Mouse (Mus musculus) skeletal muscle tissue, adult 2 months (tissue): Measurements from ENCODE around the gene B3galt6.

Source experiments
- DNase-seq: peaks from one replicate; pipeline ENCODE4 v3.0.0-alpha.2; 2012; ENCODE audit warnings: low read depth, low spot score

The B3galt6 gene

GRCm38 (mm10) chr4:155991211-155991907, 1.1 kb downstream of the B3galt6 start:
- DNase-seq: no peak

DNA sequence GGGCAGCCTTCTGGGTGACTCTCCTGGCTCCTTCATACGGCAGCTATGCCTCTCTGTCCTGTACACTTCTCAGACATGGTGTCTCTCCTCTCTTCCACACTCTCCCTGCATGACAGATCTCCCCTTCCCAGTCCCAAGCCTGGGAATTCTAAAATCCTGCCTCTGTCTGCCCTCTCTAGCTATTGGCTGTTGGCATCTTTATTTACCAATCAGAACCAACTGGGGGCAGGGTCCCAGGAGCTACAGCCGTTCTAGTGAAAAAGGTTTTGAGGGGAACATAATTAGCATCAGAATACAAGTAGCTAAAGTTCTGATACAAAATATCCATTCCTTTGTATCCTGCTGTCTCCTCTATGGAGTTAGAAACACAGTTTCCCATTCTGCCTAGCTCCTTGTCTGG, 8.7 kb downstream of the B3galt6 start:
- DNase-seq: no peak

DNA sequence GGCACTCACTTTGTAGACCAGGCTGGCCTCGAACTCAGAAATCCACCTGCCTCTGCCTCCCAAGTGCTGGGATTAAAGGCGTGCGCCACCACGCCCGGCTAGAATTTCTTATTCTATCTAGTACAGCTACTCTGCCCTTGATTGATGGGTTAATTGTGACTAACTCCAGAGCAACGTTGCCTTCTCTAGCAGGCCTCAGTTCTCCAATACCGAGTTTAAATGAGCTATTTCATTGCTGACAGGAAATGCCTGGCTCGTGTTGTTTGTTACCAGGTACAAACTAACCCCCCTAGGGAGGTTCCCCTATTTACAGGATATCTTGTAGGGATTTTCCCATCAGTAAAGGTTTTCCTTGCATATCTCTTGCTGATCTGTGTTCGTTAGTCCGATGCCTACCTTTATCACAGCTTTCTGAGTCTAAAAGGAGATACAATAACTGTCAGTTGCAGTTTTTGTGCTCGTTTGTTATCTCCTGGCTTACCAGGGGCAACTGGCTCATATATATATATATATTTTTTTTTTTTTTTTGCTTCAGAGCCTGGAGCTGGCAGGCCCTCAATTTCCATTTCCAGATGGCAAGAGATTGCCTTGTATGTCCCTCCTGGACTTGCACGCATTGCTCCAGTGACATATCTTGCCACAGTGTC, 10.9 kb downstream of the B3galt6 start:
- DNase-seq: no peak

- DNase-seq: no peak
Observed at GRCm38 (mm10) chr4:155973239-155973638, 19.2 kb downstream of the B3galt6 start.

GRCm38 (mm10) chr4:155972651-155973050, 19.8 kb downstream of the B3galt6 start:
- DNase-seq: no peak

- DNase-seq: no peak
Observed at GRCm38 (mm10) chr4:155970286-155970685, 22.2 kb downstream of the B3galt6 start.

DNA sequence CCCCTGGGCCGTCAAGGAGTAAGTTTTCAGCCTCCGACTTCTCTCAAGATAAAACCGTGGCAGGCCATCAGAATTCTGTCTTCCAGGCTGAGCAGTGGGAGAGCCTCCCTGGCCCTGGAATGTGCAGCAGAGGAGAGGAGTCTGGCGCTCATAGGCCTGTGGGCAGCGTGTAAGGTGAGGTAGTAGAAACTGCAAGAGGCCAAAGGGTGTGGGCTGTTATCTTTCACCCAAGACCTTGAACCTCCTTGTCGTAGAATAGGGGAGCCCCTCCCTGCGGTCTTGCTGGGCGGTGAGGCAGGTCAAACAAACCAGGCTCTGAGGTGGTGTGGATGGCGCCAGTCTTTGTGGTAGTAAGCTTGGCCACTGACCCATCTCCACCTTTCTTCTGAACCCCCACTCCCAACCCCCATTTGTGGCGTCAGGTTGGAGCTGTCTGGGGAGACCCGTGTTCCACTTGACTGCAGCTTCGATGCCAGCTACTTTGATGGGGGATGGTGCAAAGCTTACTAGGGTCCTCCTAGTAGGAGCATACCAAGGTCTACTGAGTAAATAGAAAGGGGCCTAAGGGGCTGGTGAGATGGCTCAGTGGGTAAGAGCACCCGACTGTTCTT, 23.3 kb downstream of the B3galt6 start:
- no peak for DNase-seq

- no peak for DNase-seq
Observed at GRCm38 (mm10) chr4:155964396-155964795, 28.1 kb downstream of the B3galt6 start.

GRCm38 (mm10) chr4:155963106-155963505, 29.3 kb downstream of the B3galt6 start:
- no peak for DNase-seq

GRCm38 (mm10) chr4:155962167-155962971, 30.1 kb downstream of the B3galt6 start, which contains the start of gene C1qtnf12:
Gene C1qtnf12 (plus strand): TSS chr4:155962318.
- DNase-seq: peak; percentile 35

DNA sequence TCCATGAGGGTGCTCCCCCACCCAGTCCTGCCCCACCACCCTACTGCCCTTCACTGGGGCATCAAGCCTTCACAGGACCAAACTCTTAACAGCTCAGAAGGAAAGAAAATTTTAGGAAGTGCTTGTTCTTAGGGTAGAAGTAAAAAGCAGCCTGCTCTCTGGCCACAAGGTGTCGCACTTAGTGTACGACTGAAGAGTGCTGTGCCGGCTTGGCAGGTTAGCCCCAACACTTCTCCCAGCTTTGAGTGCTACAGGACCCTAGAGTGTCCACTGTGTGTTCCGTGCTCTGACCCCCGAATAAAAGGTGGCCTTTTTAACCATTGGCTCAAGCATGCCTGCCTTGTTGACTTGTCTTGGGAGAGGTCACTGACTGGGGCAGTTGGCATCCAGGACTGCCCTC, 33.2 kb downstream of the B3galt6 start:
- DNase-seq: peak; percentile 66

DNA sequence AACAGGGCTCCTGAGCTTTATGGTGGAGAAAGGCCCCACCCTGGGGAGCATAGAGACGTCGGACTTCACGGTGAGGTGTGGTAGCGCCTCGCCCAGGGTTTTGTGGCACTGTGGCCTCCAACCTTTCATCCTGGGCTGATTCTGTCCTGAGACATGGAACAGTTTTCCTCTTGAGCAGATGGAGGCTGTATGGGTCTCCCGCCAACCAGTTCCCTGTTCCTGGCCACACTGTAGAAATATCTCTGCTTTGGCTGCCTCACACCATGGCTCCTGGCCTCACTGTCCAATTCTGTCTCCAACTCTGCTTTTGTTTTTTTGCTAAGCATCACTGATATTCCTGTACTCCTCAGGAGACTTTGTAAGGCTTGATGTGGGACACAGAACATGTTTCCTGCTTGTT, 37.0 kb downstream of the B3galt6 start:
- no peak for DNase-seq

DNA sequence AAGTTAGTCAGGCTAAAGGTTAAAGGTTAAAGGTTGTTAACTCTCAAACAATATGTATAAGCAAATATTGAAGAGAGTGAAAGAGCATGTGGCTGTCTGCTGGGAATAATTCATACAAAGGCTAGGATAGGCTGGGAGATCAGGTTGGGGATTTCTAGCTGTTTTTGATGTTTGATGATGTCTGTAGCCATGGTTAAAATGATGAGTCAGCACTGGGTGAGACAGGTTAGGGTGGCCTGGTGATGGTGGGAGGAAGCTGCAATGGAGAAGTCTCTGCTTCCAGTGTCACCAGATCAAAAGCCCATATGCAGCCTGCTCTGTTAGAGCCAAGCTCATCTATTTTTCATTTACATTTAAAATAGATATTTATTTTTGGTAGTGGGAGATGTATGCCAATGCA, 45.4 kb downstream of the B3galt6 start:
- no peak for DNase-seq

DNA sequence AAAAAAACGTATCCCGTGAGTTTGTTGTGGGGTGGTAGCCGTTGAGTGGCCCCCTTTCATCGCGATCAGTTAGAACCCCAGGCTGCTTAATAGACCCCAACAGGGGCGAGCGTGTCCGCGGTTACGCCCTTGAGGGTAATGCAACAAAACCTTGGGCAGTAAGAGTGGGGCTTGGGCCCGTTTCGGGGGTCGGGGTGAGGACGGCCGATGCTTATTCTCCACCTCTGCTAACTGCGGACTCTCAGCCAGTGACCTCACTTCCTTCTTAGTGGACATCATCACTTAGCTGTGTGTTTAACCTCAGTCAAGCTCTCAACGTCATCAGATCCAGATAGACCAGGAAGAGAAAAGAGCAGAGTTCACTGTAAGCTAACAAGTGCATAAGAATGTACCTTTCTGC, 48.2 kb downstream of the B3galt6 start:
- no peak for DNase-seq

DNA sequence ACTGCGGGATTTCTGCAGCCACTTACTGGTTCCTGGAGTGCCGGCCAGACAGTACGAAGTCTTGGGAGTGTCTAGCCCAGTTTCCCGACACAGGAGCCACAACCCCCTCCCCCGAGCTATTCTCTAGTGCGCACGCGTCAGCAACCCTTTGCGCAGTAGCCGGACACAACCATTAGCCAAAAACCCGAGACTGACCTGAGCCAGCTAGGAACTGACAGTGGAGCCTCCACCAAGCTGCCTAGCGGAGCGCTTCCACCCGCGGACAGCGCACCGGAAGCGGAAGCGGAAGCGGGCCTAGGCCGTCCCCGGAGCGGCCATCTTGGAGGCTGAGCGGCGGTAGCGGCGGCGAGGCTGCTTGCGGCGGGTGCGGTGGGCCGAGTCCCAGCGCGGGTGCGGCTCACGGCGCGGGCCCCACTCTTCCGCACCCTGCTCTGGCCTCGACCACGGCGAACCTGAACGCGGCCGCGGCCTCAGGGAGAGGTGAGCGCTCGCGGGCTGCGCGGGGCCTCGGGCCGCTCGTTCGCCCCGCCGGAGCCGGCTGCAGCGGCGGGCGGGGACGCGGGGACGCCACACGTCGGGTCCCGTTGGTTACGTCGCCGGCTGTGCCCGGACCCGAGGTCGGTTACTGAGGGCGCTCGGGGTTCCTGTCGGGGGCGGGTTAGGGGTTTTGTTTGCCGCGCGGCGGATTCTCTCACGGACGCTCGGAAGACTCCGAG, 48.8 kb downstream of the B3galt6 start, which contains the start of gene Ube2j2:
TSS of gene Ube2j2 (plus strand) at position 298 of the 716 bp plus-strand sequence.
- DNase-seq: peak; percentile 97

- DNase-seq: peak; percentile 58
Observed at GRCm38 (mm10) chr4:155943049-155943452, 49.4 kb downstream of the B3galt6 start.
